Mouse (Mus musculus): ENCODE data around the gene Ldb2.

The Ldb2 gene

GRCm38 (mm10) chr5:44714508-44714907, 85.0 kb downstream of the Ldb2 start:
- DNase-seq: no peak

DNA sequence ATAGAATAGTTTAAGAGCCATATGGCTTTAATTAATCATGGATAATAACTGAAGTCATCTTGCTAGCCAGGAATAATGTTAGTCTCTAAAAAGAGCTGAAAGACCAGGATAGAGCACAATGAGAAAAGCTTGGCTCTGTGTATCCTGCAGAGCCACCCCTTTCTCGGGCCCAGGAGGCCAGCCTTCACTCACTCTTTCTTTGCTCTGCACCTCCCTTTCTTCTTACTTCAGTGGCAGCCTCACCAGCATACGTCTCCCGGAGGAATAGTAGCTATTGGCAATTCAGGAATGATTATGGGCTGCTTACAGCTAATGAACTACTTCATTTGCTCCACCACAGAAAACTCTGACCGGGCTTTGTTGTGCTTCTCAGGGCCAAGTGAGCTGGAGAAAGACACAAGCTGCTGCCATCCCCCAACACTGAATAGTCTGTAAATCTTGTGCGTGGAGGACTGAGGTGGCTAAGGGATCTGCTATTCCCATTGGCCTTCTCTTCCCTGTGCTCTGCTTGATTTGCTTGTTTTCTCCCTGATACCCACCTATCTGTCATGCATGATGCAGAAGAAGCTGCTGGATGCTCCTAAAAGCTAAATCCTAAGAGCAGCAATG, 86.2 kb downstream of the Ldb2 start:
- DNase-seq: no peak

GRCm38 (mm10) chr5:44711211-44711610, 88.3 kb downstream of the Ldb2 start:
- DNase-seq: no peak

- no peak for DNase-seq
Measured at GRCm38 (mm10) chr5:44710132-44710871, 89.2 kb downstream of the Ldb2 start.

GRCm38 (mm10) chr5:44709276-44709675, 90.2 kb downstream of the Ldb2 start:
- no peak for DNase-seq

- no peak for DNase-seq
Measured at GRCm38 (mm10) chr5:44707946-44708345, 91.5 kb downstream of the Ldb2 start.

- no peak for DNase-seq
Measured at GRCm38 (mm10) chr5:44706997-44707698, 92.3 kb downstream of the Ldb2 start.

DNA sequence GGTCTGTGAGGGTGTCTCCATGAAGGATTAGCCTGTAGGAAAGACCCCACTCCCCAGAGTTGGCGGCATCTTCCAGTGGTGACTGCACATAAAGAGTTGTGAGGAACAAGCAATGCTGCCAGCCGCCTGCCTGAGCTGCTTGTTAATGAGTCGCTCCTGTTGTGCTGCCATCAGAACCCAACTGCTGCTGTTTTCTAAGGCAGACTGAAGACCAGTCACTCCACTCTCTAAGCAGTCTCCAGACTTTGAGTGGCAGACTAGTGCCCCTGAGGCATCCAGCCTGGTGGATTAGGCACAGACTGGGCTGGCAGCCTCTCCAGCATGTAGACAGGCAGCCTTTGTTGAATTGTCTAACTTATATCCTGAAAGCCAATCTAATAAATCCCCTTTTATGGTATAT, 101.5 kb downstream of the Ldb2 start:
- DNase-seq: no peak

- DNase-seq: peak; percentile 7
Measured at GRCm38 (mm10) chr5:44696548-44696947, 102.9 kb downstream of the Ldb2 start.

GRCm38 (mm10) chr5:44693674-44694073, 105.8 kb downstream of the Ldb2 start:
- DNase-seq: no peak

DNA sequence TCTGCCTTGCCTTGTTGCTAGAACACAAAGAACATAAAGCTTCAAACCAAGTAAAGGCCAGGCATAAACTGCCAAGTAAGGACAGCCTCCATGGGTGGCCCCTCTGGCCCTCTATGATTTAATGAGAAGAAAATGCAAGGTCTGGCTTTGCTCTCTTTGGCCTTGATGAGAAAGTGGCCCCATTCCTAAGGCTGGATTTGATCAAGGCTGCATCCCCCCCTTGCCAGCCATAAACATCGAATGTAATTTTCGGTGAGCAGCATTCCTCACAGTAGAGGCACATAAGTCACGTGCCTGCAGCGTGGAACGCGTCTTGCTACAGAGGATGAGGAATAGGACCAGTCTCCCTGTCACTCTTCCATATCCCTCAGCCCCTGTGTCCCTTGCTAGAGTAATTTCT, 113.1 kb downstream of the Ldb2 start:
- no peak for DNase-seq

DNA sequence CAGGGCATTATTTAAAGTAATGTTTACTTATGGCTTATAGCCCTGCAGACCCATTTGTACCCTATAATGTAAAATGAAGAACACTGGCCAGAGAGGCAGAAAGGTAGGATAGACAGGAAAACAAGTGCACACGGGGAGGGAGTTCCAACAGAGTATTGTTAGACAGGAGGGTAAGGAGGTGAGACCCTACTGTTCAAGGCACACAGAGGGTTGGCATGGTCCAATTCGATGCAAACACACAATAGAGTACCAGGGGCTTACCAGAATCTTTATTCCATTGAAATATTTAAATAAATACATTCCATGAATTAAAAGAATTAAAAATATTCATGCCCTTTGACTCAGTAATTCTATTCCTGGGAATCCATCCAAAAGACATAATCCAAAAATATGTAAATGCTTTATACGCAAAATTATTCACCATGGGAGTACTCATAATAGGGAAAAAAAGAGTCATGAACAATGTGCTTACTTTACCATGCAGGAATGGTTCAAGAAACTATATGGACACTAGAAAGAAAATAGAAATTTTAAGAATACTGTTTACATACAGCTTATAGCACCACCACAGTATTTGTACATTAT, 118.3 kb downstream of the Ldb2 start:
- no peak for DNase-seq

GRCm38 (mm10) chr5:44677814-44678213, 121.7 kb downstream of the Ldb2 start:
- no peak for DNase-seq

DNA sequence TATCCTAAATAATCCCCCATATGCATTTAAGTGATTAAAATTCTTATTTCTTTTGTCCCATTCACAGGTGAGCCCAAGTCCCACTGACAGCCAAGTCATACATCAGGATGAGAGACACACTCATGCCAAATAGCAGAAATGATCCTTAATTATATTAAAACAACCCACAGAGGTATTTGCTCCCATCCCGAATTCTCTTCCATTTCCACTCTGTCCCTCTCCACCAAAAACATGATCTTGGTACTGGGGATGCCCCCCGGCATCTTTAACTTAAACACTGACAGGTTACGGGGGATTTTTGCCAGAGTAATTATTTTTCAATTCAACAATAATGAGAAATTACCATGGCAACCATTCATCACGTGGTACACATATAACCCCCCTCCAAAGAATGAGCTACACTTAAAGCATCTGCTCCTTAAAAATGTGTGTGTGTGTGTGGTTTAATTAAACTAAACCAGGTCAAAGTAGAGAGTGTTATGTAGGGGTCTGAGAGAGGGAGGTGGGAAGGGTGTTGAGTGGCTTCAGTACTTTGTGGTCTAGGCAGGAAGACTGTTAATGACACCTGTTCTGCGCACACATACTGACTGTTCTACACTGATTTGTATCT, 123.2 kb downstream of the Ldb2 start:
- no peak for DNase-seq

- DNase-seq: no peak
Measured at GRCm38 (mm10) chr5:44670336-44670735, 129.1 kb downstream of the Ldb2 start.

DNA sequence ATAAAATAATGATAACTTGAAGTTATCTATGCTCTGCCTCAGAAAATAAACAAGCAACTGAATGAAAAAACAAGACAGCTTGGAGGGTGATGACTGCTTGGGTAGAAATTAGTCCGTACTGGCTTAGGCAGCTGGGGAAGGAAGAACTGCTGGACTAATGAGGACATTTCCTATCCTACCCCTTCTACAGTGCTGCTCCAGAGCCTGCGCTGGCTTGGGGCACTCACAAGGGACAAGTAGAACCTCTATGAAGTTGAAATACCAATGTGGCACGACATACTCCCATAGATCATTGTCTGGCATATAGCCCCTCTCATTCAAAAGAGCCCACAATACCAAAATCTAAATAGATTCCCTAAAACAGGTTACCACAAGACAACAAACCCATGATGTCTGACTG, 131.6 kb downstream of the Ldb2 start:
- DNase-seq: no peak

- no peak for DNase-seq
Measured at GRCm38 (mm10) chr5:44667383-44667782, 132.1 kb downstream of the Ldb2 start.

DNA sequence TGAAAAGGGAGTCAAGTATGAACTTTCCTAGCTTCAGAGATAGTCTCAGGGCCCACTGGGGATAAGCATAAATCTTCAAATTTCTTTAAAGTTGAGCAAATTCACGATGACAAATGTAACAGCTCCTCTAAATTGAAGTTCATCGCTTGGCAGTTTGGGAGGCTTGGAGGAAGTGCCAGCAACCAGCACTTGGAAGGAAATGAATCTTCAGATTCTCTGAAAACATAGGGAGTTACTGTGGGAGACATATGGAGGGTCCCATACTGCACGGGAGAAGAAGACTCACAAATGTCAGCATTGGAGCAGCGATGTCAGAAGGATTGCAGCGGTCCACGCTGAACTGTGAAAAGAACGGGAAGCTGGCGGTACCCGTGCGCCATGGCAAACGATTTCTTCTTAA, 139.8 kb downstream of the Ldb2 start:
- DNase-seq: no peak

DNA sequence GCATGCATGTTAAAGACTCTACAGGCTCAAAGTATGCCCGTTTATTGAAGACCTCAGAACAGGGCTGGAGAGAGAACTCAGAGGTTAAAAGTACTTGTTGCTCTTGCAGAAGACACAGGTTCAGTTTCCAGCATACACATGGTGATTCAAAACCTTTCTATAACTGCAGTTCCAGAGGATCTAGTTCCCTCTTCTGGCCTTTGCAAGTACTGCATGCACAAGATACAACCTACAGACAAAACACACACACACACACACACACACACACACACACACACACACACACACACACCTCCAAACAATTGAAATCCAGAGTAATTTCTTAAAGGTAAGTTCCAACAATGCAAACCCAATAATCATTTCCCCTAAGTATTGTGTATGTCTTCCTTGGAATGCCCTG, 142.8 kb downstream of the Ldb2 start:
- DNase-seq: no peak

DNA sequence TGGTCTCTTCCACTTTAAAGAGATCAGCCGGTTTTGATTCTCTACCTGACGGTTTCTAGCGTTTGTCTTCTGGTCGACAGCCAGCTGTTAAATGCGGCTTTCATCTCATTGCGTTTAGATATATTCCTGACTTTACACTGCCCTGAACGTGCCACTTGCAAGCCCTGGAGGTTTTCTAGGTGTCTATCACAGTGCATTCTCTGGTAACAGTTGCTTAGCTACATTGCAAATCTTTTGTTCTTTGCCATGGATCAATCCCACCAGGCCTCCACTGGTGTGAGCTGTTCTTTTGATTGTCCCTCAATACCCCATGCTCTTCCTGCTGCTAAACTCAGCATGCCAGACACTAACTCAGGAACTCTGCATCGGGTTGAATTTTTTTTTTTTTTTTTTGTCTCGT, 145.1 kb downstream of the Ldb2 start:
- no peak for DNase-seq

DNA sequence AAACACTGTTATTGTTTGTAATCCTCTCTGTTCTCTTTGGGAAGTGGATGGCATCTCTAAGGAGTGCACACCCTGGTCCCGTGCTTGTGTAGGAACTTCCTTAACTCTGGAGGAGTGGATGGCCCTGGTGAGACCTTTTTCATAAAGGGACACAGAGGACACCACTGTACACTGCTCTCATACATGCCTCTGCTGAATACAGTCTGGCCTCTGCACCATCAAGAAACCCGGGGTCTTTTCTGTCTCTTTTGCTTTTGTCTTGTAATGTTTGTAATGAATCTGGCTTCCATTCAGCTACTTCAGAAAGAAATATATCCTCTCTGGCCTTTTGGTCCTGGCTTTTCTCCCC, 152.7 kb downstream of the Ldb2 start:
- no peak for DNase-seq

DNA sequence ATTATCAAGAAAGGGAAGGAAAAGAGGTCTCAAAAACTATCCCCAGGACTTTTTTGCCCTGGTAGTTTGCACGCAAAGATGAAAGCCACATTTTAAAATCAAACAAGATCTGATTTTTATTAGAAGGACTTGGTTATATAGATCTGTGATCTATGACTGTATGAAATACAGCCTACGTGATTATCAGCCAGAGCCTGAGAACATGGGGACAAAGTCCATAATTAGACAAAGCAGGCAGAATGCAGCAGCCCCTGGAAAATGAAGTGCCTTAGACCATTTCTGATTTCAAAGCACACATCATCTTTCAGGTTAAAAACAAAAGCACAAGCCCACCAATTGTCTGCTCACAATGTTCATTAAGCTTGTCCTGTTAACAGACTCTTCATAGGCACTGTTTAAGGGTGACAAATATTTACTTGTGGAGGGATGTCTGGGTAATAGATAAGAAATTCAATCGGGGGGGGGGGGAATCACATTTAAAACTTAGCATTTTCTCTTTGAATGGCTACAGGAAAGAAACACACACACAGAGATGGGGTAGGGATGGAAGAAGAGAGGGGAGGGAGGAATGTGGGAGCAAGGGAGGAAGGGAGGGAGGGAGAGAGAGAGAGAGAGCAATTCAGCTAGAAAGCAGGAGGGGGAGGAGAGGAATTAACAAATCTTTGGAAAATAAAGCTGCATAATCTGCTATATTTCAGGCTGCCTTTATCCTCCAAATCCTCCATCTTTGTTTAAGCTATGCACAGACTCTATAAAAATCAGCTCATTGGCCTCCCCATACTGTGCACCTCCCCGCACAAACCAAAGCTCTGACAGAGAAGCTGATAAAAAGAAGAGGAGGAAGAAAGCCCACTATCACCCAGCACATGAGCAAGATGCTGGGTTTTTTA, 153.3 kb downstream of the Ldb2 start:
- DNase-seq: no peak

Measured in liver (tissue).